Mouse (Mus musculus): ENCODE measurements around the gene Arhgap32. TPM values are rescaled to one million over a fixed set of nuclear protein-coding genes. Genes with fewer than 3 reads are reported as not detected.

Gene Arhgap32
- polyA plus RNA-seq (2012; ENCODE audit: insufficient read depth, insufficient read length, low replicate concordance, missing spikeins): 233 TPM in 1 of 2 replicates, not detected in the other

DNA sequence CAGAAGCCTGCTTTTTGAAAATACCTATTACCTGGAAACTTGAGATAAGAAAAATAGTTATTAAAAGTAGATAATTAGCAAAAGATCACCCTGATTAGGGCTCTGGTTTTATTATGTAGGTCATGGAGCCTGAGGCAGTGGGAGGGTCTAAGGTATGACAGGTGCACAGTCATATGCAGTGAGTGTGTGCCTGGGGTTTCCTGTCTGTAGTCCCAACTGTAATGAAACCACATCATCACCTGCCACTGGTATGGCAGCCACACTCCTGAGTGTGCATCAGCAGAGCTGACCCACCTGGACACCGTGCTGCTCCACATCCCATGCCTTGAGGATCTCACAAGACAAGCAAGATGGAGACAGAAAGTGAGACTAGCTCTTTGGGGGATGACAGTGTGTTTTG is at the start of gene Arhgap32:
Gene Arhgap32, plus strand, starts transcription at position 351 of the 400 bp plus-strand sequence.
- 91% methylated on average over 1 of the region's 1 CpGs for WGBS
- H3K4me3 ChIP-seq (ENCODE audit: insufficient read depth, low read depth, low read length): no peak within 1 kb of the TSS
- no peak within 1 kb of the TSS for H3K27ac ChIP-seq (ENCODE audit: insufficient read depth, low read depth, low read length)
- no peaks in the 10 kb centered on the region for H3K4me1 ChIP-seq (ENCODE audit: control insufficient read depth, insufficient read depth, low read length)
- TF ChIP-seq CTCF (IDR thresholded peaks at IDR 0.05; ENCODE audit: insufficient read depth, low read depth, low read length) (no peak), POLR2A (IDR thresholded peaks at IDR 0.05; ENCODE audit: insufficient read depth, low read depth, low read length) (no peak)

GRCm38 (mm10) chr9:32072778-32073177 is 43.2 kb upstream of the Arhgap32 start:
- no peak for TF ChIP-seq POLR2A (IDR thresholded peaks at IDR 0.05; ENCODE audit: insufficient read depth, low read depth, low read length)
- no peak for TF ChIP-seq CTCF (IDR thresholded peaks at IDR 0.05; ENCODE audit: insufficient read depth, low read depth, low read length)
- 92% methylated on average over 6 of the region's 6 CpGs for WGBS
- Histone ChIP-seq H3K4me1 (ENCODE audit: control insufficient read depth, insufficient read depth, low read length) (no peaks in the 10 kb centered on the region), H3K27ac (ENCODE audit: insufficient read depth, low read depth, low read length) (no peak overlapping the region), H3K4me3 (ENCODE audit: insufficient read depth, low read depth, low read length) (no peak overlapping the region)

- Histone ChIP-seq H3K4me1 (ENCODE audit: control insufficient read depth, insufficient read depth, low read length) (peaks cover 8% of the 10 kb centered on the region), H3K4me3 (ENCODE audit: insufficient read depth, low read depth, low read length) (no peak overlapping the region), H3K27ac (ENCODE audit: insufficient read depth, low read depth, low read length) (no peak overlapping the region)
- WGBS: 71% methylated on average over 4 of the region's 4 CpGs
- no peak for TF ChIP-seq POLR2A (IDR thresholded peaks at IDR 0.05; ENCODE audit: insufficient read depth, low read depth, low read length)
- TF ChIP-seq CTCF (IDR thresholded peaks at IDR 0.05; ENCODE audit: insufficient read depth, low read depth, low read length): no peak
These were observed 27.7 kb upstream of the Arhgap32 start for GRCm38 (mm10) chr9:32088106-32088776.

- Histone ChIP-seq H3K4me3 (ENCODE audit: insufficient read depth, low read depth, low read length) (no peak overlapping the region), H3K27ac (ENCODE audit: insufficient read depth, low read depth, low read length) (no peak overlapping the region), H3K4me1 (ENCODE audit: control insufficient read depth, insufficient read depth, low read length) (peaks cover 8% of the 10 kb centered on the region)
- WGBS: 67% methylated on average over 3 of the region's 3 CpGs
- TF ChIP-seq POLR2A (IDR thresholded peaks at IDR 0.05; ENCODE audit: insufficient read depth, low read depth, low read length) (no peak), CTCF (IDR thresholded peaks at IDR 0.05; ENCODE audit: insufficient read depth, low read depth, low read length) (no peak)
These were observed 27.1 kb upstream of the Arhgap32 start for GRCm38 (mm10) chr9:32088882-32089281.

GRCm38 (mm10) chr9:32093456-32093855 is 22.5 kb upstream of the Arhgap32 start:
- 71% methylated on average over 2 of the region's 2 CpGs for WGBS
- Histone ChIP-seq H3K4me3 (ENCODE audit: insufficient read depth, low read depth, low read length) (no peak overlapping the region), H3K27ac (ENCODE audit: insufficient read depth, low read depth, low read length) (no peak overlapping the region), H3K4me1 (ENCODE audit: control insufficient read depth, insufficient read depth, low read length) (peaks cover 14% of the 10 kb centered on the region)
- TF ChIP-seq POLR2A (IDR thresholded peaks at IDR 0.05; ENCODE audit: insufficient read depth, low read depth, low read length): no peak

DNA sequence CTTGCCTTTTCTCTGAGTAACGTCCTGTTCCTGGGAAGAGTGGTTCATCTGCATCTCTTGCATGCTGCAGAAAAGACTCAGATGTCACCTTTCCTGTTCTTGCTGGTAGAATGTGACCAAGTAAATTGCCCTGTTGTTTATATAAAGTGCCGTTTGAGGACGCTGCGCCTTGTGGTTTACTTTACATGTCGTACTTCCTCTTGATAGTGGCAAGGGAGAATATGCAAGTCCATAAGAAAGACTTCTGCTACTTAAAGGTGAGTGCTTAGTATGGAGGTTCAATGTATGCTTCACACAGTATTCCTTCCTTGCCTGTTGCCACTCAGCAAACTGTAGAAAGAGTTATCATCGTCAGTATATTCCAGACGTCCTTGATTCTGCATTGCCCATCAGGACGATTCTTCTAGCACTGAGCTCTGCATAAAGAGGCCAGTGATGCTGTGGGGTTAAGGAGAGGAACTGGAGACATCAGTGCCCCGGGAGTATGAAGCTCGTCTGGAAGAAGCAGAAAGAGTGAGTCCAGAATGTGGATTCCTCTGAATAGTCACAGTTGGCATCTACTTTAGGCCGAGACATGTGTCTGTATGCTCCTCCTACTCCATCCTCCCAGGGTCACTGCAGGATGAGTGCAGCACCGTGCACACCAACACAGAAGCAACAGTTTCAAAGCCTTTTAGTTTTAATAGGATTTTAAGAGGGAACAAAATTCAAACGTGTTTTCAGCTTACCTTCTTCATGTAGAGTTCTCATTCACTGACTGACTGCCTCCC is 21.4 kb upstream of the Arhgap32 start:
- Histone ChIP-seq H3K4me1 (ENCODE audit: control insufficient read depth, insufficient read depth, low read length) (peaks cover 14% of the 10 kb centered on the region), H3K4me3 (ENCODE audit: insufficient read depth, low read depth, low read length) (no peak overlapping the region), H3K27ac (ENCODE audit: insufficient read depth, low read depth, low read length) (no peak overlapping the region)
- no peak for TF ChIP-seq CTCF (IDR thresholded peaks at IDR 0.05; ENCODE audit: insufficient read depth, low read depth, low read length)
- TF ChIP-seq POLR2A (IDR thresholded peaks at IDR 0.05; ENCODE audit: insufficient read depth, low read depth, low read length): no peak
- 48% methylated on average over 13 of the region's 13 CpGs for WGBS

GRCm38 (mm10) chr9:32095511-32095910 is 20.4 kb upstream of the Arhgap32 start:
- H3K4me1 ChIP-seq (ENCODE audit: control insufficient read depth, insufficient read depth, low read length): peaks cover 14% of the 10 kb centered on the region
- WGBS: 91% methylated on average over 4 of the region's 4 CpGs
- H3K27ac ChIP-seq (ENCODE audit: insufficient read depth, low read depth, low read length): no peak overlapping the region
- no peak overlapping the region for H3K4me3 ChIP-seq (ENCODE audit: insufficient read depth, low read depth, low read length)
- no peak for TF ChIP-seq CTCF (IDR thresholded peaks at IDR 0.05; ENCODE audit: insufficient read depth, low read depth, low read length)
- no peak for TF ChIP-seq POLR2A (IDR thresholded peaks at IDR 0.05; ENCODE audit: insufficient read depth, low read depth, low read length)

DNA sequence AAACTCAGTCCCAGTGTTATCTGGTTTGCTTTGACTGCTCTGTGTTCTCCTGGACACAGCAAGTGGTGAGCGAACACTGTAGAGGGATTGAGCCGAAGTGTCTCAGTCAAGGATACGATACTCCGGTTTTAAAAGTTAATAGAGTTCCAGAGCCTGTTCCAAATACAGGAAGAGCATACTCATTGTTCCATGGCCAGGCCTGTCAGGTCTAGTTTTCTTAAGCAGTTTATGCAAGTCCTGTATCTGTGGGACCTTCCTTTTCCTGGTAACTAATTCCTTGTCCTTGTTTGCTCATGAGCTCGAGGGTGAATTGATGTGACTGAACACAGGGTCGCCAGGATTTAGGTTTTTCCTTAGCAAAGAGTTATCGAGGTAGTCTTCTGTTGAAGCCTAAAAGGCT is 19.4 kb upstream of the Arhgap32 start:
- WGBS: 50% methylated on average over 7 of the region's 7 CpGs
- no peak for TF ChIP-seq POLR2A (IDR thresholded peaks at IDR 0.05; ENCODE audit: insufficient read depth, low read depth, low read length)
- no peak for TF ChIP-seq CTCF (IDR thresholded peaks at IDR 0.05; ENCODE audit: insufficient read depth, low read depth, low read length)
- Histone ChIP-seq H3K4me1 (ENCODE audit: control insufficient read depth, insufficient read depth, low read length) (peaks cover 14% of the 10 kb centered on the region), H3K4me3 (ENCODE audit: insufficient read depth, low read depth, low read length) (no peak overlapping the region), H3K27ac (ENCODE audit: insufficient read depth, low read depth, low read length) (no peak overlapping the region)

DNA sequence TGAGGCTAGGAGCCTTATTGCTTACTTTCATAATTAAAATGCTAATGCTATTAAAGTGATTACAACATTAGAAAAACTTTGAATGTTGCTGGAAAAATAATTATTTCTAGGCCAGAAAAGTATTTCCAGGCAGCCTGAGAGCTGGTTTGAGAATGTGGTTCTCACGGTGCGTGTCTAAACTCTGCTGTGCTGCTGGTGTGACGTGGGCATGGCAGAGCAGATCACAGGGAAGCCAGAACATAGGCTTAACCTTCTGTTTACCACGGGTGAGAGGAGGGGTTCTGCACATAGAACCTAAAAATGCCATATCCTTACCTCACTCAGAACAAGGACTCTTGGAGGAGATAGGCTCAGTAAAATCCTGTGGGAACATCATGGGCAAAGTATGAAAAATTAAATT is 18.8 kb upstream of the Arhgap32 start:
- no peak for TF ChIP-seq CTCF (IDR thresholded peaks at IDR 0.05; ENCODE audit: insufficient read depth, low read depth, low read length)
- no peak for TF ChIP-seq POLR2A (IDR thresholded peaks at IDR 0.05; ENCODE audit: insufficient read depth, low read depth, low read length)
- Histone ChIP-seq H3K4me1 (ENCODE audit: control insufficient read depth, insufficient read depth, low read length) (peaks cover 14% of the 10 kb centered on the region), H3K27ac (ENCODE audit: insufficient read depth, low read depth, low read length) (no peak overlapping the region), H3K4me3 (ENCODE audit: insufficient read depth, low read depth, low read length) (no peak overlapping the region)
- WGBS: 35% methylated on average over 4 of the region's 4 CpGs
